Mouse (Mus musculus): Measurements from ENCODE around the gene Bbs1.
A peak's percentile ranks its signal among the peaks of the same experiment; 100 is the strongest.
"Not testable (repeated sequence)": the region's sequence is repeated elsewhere in the genome, so short reads cannot be mapped to it uniquely, and the experiment has no call there.

Bbs1 gene

DNA sequence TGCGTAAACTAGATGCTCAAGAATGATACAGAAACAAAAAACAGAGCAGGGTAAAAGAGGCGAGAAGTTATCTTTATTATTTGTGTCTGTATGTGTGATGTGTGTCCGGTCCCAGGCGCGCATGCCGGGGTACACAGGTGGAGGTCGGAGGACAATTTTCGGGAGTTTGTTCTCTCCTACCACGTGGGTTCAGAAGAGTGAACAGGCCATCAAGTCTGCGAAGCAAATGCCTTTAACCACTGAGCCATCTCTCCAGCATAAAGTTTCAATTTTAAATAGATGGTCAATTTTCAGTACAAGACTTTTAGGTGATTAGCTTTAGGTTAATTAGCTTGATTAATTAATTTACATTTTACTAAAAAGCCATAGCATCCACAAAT, 27.1 kb downstream of the Bbs1 start:
- DNase-seq: no peak

DNA sequence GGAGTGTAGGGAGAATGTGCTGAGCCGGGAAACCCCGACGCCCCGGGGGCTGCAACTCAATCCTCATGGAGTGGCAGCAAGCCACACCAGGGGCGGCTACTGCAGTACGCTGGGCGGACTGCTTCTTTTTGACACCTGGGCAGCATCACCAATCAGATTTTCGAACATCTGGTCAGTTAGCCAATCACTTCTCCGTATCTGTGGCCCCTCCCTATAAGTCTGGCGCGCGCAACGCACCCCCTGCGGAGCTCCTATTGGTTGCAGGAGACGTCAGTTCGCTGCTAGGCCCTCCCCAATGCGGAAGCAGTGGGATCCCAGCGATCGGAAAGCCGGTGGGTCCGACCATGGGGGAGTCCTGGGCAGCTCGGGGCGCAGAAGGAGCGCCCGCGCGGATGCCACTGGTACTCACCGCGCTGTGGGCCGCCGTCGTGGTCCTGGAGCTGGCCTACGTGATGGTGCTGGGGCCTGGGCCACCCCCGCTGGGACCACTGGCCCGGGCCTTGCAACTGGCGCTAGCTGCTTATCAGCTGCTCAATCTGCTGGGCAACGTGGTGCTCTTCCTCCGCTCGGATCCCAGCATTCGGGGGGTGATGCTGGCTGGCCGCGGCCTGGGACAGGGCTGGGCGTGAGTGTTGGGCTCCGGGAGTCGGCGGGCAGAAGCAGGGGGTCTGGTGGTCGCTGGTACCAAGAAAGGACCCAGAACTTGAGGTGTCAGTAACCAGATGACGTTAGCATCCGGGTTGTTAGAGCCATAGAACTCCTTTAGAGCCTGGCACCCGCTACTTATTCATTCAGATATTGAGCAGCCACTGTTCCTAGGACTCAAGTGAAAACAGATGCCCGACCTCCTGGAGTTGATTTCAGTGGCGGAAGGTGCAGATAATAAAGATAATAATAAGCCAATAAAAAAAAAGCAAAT, 27.8 kb downstream of the Bbs1 start, which contains the start of gene Zdhhc24:
Gene Zdhhc24 (plus strand): TSS at position 264 of the 919 bp plus-strand sequence.
- DNase-seq: peak; percentile 95 to 98

DNA sequence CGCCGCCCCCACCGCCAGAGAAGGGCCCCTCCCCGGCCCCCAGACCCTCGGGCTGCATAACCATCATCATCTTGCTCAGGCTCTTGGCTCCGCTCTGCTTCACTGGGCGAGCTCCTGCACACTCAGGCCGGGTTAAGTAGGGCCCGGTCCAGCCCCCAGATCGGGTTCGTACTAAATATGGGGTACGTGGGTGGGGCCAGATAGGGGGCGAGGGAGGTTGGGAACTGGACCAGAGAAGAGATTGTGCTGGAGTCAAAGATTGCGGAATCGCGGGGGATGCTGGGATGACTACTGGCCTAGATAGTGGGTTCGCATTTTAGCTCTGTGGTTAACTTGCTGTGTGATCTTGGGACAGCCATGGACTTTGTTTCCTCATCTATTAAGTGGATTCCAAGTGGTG, 28.6 kb downstream of the Bbs1 start, which contains the start of gene Actn3:
Gene Actn3 (minus strand): TSS at position 125 of the 400 bp plus-strand sequence.
- peak; percentile 34 to 56 for DNase-seq

DNA sequence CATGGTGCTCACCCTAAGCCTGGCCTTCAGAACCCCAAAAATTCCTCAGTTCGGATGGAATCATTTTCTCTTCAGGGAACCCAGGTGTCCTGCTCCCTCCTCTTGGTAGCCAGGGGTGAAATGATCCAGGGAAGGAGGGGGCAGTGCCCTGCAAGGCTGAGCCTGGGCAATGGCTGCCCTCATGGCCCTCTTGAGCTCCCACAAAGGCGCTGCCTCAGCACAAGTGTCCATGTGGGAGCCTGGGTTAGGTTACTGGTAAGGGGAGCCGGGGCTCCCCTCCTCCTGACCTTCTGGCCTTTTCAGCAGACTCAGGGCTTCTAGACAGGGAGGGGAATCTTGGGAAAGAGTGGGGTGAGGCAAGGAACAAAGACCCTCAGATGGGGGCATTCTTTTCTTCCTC, 29.7 kb downstream of the Bbs1 start:
- no peak for DNase-seq

DNA sequence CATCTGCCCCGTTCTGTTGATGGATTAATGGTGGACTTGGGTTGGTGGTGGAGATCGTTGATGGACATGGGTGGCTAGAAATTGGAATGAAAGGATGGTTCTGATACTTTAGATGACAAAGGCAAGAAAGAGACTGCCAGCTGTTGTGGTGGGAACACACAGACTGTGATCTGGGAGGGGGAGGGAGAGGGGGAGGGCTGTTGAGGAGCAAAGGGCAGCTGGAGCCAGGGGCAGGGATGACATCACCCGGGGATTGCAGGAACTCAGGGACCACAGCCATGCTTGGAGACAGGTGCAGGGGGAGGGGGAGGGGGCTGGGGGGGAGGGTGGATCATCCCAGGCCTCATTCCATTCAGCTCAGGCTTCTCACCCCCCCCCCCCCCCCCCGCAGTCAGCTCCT, 30.2 kb downstream of the Bbs1 start:
- DNase-seq: no peak

DNA sequence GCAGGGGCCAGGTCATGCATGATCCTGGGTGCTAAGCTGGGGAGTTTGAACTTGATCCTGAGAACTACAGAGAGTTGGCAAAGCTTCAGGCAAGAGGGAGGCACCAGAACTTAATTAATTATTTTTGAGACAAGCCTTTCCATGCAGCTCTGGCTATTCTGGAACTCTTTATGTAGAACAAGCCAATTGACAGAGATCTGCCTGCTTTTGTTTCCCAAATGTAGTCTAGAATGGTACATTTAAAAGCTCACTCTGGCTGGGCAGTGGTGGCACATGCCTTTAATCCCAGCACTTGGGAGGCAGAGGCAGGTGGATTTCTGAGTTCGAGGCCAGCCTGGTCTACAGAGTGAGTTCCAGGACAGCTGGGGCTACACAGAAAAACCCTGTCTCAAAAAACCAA, 31.8 kb downstream of the Bbs1 start:
- DNase-seq: not testable (repeated sequence)

DNA sequence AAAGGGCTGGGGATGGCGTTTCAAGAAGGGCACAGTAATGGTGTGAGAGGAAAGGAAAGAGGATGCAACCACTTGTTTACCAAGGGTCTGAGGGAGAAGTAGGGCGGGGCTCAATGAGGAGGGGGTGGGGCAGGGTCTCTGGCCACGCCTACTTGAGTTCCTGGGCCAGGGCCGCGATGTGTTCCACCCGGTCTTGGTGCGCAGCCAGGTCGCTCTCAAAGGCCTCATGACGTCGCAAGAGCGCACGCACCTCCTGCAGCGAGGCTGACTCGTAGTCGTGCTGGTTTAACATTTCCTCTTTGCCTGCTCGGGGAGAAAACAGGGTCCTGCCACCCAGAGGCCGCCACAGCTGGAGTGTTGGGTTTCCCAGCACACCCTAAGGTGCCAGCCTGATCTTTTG, 41.3 kb downstream of the Bbs1 start:
- peak; percentile 29 to 71 for DNase-seq

DNA sequence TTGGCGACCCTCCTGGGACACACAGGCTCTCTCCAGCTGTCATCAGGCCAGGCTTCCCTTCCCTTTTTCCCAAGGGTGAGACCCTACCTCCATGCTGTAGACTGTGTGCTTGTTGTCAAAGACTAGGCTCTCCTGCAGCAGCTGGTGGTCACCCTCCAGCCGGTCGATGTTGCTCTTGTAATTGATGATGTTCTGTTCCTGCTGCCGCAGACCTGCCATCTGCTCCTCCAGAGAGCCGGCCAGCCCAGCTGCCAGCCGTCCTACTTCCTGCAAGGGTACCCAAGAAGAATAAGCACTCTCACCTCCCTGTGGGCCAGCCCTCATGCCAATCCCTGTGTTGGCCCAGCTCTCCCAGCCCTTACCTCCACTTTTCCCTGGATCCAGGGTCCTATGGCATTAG, 43.4 kb downstream of the Bbs1 start:
- DNase-seq: no peak

DNA sequence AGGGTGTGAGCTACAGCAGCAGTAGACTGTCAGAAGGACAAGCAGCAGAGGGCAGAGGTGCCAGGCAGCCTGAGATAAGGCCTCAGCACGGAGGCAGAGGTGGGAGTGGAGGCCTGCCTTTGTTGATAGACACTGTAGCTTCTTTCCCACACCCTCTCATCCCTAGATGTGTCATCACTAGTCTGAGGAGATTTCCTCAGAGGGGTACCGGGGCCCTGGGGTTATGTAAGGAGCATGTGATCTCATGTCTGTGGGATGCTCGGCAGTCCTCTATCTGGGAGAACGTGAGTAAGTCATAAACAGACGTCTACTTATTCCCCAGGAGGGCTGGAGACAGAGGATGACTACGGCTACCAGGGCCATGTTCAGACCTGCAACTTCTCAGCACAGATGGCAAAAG, 47.3 kb downstream of the Bbs1 start:
- no peak for DNase-seq

DNA sequence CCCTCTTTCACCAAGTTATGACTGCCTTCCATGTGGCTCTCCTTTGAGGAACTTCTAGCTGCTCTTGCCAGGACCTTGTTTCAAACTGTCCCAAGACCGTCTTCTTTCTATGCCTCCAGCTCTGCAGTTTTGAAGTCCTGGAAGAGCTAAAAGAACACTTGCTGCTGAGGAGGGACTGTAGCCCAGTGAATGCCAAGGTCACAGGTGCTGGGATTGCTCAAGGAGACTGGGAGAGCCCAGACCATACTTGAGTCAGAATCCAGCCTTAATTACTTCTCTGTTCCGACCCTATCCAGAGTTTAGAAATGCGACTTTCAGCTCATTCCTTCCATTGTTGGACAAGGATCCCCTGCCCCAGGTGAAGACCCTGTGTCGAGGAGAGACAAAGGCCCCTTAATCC, 50.5 kb downstream of the Bbs1 start:
- DNase-seq: no peak

DNA sequence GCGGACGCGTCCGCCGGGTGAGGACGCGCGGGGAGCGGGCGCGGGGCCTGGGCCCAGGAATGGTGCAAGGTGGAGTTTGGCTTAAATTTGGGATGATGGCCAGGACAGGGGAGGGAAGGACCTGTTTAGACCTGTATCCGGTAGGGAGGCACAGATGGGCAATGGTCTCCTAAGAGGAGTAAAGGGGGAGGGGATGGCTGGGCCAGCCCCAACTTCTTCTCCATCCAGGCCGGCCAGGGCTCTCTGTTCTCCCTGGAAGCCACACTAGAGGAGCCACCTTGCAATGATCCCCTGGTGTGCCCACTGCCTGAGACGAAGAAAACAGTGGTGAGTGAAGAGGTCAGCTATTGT, 51.0 kb downstream of the Bbs1 start:
- DNase-seq: no peak

DNA sequence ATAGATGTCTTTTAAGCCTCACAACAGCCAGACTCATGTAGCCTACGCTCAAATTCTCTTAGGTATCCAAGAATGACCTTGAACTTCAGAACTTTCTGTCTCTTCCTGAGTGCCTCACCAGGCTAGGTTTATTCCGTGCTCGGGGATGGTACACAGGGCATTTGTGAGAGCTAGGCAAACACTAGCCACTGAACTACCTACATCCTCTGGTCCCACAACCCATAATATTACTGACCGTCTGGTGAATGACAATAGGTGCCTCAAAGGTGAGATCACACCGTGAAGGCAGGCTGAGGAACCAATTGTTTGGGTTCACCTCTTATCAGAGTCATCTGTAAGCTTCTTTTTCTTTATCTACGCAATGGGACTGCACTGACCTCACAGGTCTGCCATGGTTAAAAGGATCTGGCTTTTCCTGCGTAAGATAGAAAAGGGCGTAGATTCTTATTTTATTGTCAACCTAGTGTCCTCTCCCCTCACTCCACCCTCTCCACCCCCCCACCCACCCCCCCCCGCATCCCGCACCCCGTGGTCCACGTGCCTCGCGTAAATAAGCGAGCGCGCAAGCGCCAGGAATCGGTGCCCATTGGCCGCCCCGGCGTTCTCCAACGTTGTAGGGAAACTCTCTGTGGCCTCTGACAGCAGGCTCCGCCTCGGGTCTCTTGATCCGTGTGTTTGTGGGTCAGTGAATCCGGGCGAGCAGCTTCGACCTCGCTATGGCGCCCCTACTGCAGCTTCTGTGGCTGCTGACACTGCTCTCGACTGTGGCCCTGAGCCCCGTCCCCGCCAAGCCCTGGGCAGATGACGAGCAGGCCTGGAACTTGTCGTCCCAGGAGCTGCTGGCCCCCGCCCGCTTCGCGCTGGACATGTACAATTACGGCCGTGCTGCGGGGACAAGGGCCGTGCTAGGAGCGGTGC, 51.6 kb downstream of the Bbs1 start, which contains the start of gene Ctsf:
Gene Ctsf (plus strand): TSS at position 579 of the 918 bp plus-strand sequence.
- DNase-seq: peak; percentile 78 to 89

DNA sequence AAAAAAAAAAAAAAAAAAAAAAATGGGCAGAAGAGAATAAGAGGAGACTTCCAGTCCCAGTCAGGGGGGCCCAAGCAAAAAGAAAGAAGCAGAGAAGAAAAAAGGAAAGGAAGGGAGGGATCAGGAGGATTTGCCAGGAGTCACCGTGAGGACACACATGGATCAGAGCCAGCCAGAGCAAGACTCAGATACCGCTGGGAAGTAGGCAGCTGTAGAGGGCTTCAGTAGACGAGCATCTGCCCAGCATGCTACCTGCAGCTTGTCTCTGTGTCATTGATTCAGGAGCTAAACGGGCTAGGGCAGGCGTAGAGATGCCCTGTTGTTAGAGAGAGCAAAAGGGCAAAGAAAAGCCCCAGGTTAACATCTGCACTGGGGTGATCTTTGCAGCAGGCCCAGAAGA, 56.1 kb downstream of the Bbs1 start:
- DNase-seq: no peak

DNA sequence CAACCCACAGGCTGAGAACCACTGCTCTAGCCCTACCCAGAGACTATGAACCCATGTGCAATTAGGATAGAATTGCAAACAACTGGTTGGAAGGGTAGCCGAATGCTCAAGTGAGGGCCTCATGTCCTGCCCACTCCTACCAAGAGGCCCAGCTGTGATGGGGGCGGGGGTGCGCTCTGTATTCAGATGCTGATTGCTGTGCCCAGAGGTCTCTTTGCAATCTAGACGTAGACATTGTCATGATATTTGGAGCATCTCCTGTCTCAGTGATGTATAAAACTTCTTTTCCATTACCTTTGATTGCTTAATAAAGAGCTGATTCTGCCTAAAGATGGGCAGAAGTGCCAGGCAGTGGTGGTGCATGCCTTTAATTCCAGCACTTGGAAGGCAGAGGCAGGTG, 56.6 kb downstream of the Bbs1 start:
- no peak for DNase-seq

DNA sequence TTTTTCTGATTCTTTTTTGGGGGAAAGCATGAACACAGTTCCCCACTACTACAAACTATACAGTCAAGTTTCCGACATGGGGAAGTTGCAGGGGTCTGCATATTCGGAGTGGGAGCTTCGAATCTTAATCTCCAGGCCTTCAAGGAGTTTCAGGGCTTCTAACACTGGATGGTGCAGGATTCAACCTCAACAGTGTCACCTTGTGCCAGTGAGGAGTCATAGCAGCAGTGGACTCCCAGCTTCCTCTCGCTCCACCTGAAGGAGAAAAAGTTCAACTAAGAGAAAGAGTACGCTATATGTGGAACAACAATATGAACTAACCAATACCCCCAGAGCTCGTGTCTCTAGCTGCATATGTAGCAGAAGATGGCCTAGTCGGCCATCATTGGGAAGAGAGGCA, 58.9 kb downstream of the Bbs1 start:
- DNase-seq: peak in 1 of 2 experiments; percentile 39

DNA sequence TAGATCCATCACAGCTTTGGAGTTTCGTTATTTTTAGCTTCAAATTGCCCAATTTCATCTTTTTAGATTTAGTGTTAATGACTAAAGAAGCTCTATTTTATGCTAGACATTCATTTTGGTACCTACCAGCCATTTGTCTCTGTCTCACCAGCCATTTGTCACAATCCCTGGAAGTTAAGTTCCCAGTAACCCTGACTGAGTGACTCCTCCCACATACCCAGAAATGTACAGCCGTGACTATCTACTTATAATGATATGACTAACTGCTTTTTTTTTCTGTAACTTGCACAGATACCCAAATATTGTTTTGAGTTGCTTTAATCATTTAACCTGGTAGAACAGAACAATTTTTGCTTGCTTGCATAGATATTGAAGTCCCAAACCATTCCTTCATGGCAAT, 60.6 kb downstream of the Bbs1 start:
- no peak for DNase-seq

DNA sequence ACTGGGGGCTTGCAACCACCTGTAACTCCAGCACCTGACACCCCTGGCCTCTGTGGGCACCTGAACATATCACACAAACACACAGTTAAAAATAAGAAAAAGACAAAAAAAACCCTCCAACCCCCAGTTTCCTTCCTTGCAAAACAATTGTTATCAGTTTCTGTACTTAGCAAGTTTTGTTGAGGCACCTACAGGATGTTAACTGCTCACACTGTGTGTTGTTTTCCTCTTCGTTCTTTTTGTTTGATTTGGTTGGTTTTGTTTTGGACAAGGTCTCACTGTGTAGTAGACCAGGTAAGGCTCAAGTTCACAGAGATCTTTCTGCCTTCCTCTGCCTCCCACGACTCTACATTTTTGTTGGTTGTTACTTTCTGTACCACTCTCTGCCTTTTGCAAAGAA, 63.8 kb downstream of the Bbs1 start:
- DNase-seq: no peak

DNA sequence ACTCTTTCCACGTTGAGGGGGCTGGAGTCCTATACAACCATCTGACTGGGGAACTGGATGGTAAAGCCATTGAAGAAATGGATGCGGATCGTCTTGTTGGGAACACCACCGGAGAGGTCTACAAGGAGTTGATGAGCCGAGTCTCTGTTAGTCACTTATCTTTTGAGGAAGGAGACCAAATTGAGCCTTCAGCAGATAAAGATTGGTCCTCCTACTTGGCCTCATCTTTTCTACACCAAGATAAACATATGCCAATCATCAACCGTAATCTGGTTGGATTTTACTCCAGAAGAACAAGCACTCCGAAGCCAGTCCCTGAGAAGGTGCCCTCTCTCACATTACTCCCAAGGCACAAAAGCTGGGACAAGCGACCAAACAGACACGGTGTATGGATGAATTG, 65.6 kb downstream of the Bbs1 start:
- no peak for DNase-seq

DNA sequence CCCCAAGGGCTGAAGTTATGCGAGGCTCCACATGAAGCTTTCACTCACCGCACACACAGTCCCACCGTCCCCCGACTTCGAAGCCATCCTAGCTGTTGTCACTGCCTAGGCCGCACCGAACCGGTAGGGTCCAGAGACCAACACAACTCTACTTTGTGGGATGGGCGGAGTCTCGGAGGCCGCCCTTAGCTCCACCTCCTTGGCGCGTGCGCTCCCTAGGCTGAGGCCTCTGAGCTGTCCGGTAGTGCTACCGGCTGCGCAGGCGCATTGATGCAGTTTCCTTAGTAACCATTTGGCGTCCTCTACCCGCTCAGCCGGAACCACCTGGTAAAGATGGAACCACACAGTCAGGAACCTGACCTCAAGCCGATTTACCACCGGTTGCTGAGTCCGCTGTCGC, 67.3 kb downstream of the Bbs1 start, which contains the start of the genes Ccs and Ccdc87:
Gene Ccs (minus strand): TSS at position 184 of the 400 bp plus-strand sequence.
Gene Ccdc87 (plus strand): TSS at position 218 of the 400 bp plus-strand sequence.
- peak; percentile 97 for DNase-seq

DNA sequence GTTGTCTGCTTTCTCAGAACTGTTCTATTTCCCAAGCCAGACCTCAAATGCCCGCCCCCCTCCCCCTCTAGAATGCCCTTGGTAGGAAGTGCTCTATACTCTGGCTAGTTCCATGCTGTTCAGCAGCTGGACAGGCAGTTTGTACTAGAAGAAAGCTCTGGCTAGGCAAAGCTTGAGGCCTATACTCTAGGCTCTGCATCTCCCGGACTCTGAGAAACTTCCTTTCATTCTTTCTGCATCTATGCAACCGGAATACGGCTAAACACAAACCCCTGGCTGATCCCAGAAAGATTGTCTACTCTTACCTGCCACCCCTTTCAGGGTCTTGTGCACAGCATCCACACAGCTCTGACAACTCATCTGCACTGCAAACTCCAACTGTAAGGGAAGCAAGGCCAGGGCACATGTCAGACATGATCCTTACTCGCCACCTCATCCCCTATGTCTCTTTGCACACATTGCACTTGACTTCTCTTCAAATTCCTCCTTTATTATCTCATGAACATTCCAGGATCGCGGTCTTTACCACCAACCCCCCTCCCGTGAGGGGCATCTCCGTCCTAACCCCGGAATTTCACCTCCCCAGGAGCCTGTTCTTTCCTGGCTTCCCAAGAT, 67.8 kb downstream of the Bbs1 start:
- DNase-seq: no peak

DNA sequence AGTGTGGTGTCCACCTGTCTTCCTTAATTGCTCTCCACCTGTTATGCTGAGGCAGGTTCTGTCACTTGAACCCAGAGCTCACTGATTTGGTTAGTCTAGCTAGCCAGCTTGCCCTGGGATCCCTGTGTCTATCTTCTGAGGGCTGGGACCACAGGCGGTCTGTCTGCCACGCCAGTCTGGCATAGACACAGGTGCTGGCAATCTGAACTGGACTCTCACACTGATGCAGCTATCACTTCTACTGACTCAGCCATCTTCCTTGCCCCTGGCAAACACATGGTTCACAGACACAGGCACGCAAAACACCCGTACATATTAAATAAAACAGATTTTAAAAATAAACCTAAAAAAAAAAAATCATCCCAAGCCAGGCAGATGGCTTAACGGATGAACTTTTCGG, 69.4 kb downstream of the Bbs1 start:
- no peak for DNase-seq
